Mouse (Mus musculus) bone marrow, adult 2 months (tissue): ENCODE measurements around the gene Meox1. TPM values are rescaled to one million over a fixed set of nuclear protein-coding genes. Genes with fewer than 3 reads are reported as not detected.

Experiments used
- H3K27ac ChIP-seq: fragments of 200-500 bp; 2 replicates; pipeline ENCODE4 v1.5.1; 2012; ENCODE audit warnings: low read depth, mild to moderate bottlenecking, control low read depth, inconsistent platforms, low read length; ENCODE audit not compliant: control insufficient read depth, poor library complexity, insufficient read depth
- H3K4me1 ChIP-seq: fragments of 200-500 bp; 2 replicates; pipeline ENCODE4 v1.6.1; 2011; ENCODE audit warnings: low read length; ENCODE audit not compliant: control insufficient read depth, insufficient read depth
- H3K4me3 ChIP-seq: fragments of 200-500 bp; replicated peaks from 2 replicates; pipeline ENCODE3; 2011; ENCODE audit warnings: mild to moderate bottlenecking, low read depth, low read length, control low read depth; ENCODE audit not compliant: control insufficient read depth
- CTCF ChIP-seq: fragments of 200-500 bp; IDR thresholded peaks from 2 replicates; pipeline ENCODE4 v1.5.1; 2011; ENCODE audit warnings: low read length, control low read depth; ENCODE audit not compliant: control insufficient read depth, insufficient read depth
- POLR2A ChIP-seq: fragments of 200-500 bp; IDR thresholded peaks from 2 replicates; pipeline ENCODE4 v1.6.1; 2011; ENCODE audit warnings: low read depth, mild to moderate bottlenecking, control low read depth, low read length, borderline replicate concordance; ENCODE audit not compliant: control insufficient read depth
- WGBS: fragments of 180-500 bp; shearing (Covaris S2); methylation state at CpG from one replicate; pipeline ENCODE4 v1.1.7; 2018; 5-methylcytosine and 5-hydroxymethylcytosine counted together
- polyA plus RNA-seq: library from polyadenylated mRNA; stranded (reverse); fragments of >200 nt; gene quantifications from 2 replicates; pipeline ENCODE4 v1.2.4, GENCODE M21; 2011; ENCODE audit warnings: low replicate concordance; ENCODE audit not compliant: missing spikeins, insufficient read depth, insufficient read length

The Meox1 gene
- polyA plus RNA-seq, 1 experiment: not detected

DNA sequence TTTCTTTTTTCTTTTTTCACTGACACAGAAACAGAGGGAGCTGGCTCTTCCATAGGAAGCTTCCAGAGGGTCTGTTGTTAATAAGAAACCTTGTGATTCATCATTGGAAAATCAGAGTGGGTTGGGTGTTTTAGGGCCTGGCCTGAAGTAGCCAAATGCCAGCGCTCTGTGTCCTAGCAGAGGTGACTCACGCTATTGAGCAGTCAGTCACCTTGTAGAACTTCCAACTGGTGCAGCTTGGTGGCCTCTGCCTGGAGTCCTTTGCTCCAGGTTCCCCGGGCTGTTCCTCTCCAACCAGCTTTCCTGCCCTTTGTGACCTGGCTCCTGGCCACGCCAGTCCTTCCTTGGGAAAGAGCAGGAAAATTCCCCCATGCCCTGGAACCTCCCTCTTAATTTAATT, 44.9 kb downstream of the Meox1 start:
- WGBS: 64% methylated on average over 4 of the region's 4 CpGs
- Histone ChIP-seq H3K4me1 (no peaks in the 10 kb centered on the region; the same call in 1 of the 2 replicates), H3K27ac (no peak overlapping the region), H3K4me3 (no peak overlapping the region)
- no peak for TF ChIP-seq POLR2A
- no peak for TF ChIP-seq CTCF

GRCm38 (mm10) chr11:101847509-101847908, 46.7 kb downstream of the Meox1 start:
- TF ChIP-seq POLR2A (no peak), CTCF (no peak)
- WGBS: 71% methylated on average over 5 of the region's 5 CpGs
- Histone ChIP-seq H3K4me1 (no peaks in the 10 kb centered on the region; the same call in 1 of the 2 replicates), H3K27ac (no peak overlapping the region), H3K4me3 (no peak overlapping the region)

DNA sequence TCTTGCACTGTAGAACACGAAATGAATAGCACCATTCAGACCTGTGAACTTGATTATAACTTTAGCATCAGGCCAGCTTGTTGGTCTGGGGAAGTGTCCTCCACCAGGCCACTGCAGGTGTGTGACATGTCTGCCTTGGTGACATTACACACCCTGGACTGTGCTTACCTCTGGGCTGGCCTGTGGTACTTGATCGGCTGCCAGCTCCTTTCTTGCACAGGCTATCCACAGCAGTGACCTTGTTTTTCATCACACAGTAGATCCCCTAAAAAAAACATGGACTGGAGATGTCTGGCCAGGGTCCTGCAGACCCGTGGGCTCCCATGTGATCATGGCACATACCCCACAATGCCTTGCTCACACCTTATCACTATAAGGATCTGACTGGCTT, 51.4 kb downstream of the Meox1 start:
- Histone ChIP-seq H3K4me3 (no peak overlapping the region), H3K4me1 (no peaks in the 10 kb centered on the region), H3K27ac (no peak overlapping the region)
- no peak for TF ChIP-seq CTCF
- no peak for TF ChIP-seq POLR2A
- 79% methylated on average over 3 of the region's 3 CpGs for WGBS

DNA sequence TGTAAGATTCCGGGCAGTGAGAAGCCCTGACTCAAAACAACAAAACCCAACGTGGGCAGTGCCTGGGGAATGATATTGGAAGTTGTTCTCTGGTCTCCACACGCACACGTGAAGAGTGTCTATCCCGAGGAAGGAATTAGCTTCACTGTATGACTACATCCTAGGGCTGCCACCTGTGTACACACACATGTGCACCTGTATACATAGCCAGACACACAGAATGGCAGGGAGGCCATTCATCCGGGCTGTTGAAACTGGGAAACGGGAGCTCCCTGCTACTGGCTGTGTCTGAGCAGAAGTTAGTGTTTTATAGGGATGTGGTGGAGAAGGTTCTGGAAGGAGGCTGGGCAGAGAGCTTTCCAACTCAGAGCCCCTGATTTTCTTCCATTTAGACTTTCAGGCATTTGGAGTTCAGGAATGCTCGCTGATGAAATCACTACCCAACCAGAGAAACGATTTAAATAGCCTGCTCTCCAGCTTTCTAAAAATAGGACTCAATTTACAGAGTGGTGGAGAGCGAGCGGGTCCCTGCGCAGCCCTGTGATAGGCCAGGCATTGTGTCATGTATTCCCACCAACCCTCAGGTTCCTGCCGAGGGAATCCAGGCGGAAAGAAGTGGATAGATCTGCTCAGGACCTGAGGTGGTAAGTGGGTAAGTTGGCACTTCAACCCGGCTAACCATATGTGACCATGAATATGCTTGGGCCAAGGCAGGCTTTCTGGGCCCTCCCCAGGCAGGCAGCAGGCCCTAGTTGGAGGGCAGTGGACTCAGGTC, 52.0 kb downstream of the Meox1 start:
- Histone ChIP-seq H3K27ac (no peak overlapping the region), H3K4me3 (no peak overlapping the region), H3K4me1 (no peaks in the 10 kb centered on the region)
- WGBS: 78% methylated on average over 15 of the region's 15 CpGs
- TF ChIP-seq POLR2A (no peak), CTCF (no peak)

GRCm38 (mm10) chr11:101840405-101840804, 53.8 kb downstream of the Meox1 start:
- Histone ChIP-seq H3K4me3 (no peak overlapping the region), H3K4me1 (no peaks in the 10 kb centered on the region), H3K27ac (no peak overlapping the region)
- TF ChIP-seq CTCF (no peak), POLR2A (no peak)
- 89% methylated on average over 3 of the region's 3 CpGs for WGBS

GRCm38 (mm10) chr11:101839426-101839825, 54.7 kb downstream of the Meox1 start:
- Histone ChIP-seq H3K4me3 (no peak overlapping the region), H3K27ac (no peak overlapping the region), H3K4me1 (no peaks in the 10 kb centered on the region)
- WGBS: 51% methylated on average over 8 of the region's 8 CpGs
- TF ChIP-seq POLR2A (no peak), CTCF (no peak)

DNA sequence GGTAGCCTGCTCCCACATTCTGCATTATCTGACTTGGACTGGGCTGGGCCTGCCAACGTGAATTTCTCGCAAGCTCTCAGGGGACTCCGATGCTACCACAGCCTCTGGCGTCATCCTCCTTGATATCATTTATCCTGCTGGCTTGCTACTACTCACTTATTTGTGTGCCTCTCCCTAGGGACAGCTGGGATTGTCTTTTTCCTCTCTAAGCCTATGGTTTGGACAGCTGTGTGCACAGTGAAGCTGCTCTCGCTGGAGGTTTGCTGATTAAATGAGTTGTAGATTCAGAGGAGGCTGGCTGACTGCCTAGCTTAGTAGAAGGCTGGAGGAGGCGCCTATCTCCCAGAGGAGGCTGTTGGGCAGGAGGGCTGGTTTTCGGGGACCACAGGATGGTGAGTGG, 62.2 kb downstream of the Meox1 start:
- no peaks in the 10 kb centered on the region for H3K4me1 ChIP-seq
- H3K4me3 ChIP-seq: no peak overlapping the region
- TF ChIP-seq CTCF: no peak
- TF ChIP-seq POLR2A: no peak
- H3K27ac ChIP-seq: no peak overlapping the region
- WGBS: 74% methylated on average over 7 of the region's 7 CpGs

- Histone ChIP-seq H3K4me1 (no peaks in the 10 kb centered on the region), H3K27ac (no peak overlapping the region), H3K4me3 (no peak overlapping the region)
- 64% methylated on average over 8 of the region's 8 CpGs for WGBS
- TF ChIP-seq POLR2A (no peak), CTCF (no peak)
Measured at GRCm38 (mm10) chr11:101830616-101831015, 63.6 kb downstream of the Meox1 start.
